Mouse (Mus musculus): ENCODE results near the gene Orc3.

Gene Orc3

DNA sequence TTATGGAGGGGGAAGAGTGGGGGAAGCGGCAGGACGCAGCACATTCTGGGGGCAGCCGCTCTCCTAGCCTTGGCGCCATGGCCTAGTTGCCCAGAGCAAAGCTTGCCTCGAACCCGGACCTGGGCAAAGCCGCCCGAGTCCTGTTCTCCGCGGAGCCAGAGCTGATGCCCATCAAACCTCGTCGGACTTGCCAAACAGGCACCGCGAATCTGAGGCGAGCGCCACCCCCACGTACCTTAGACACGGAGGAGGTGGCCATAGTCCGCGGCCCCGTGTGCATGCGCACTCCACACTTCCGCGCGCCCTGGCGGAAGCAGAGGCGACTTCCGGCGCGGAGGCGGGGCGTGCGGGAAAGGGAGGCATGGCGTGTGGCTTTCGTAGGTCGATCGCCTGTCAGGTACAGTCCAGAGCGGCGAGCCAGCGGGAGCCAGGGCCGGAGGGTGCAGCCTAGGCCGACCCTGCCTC is at the start of gene Orc3, which contains the start of gene Rars2:
Orc3 (minus strand) TSS at position 315 of the 465 bp plus-strand sequence.
Rars2 (plus strand) TSS at position 328 of the 465 bp plus-strand sequence.
- peak; percentile 89 for DNase-seq (ENCODE audit: extremely low spot score)

GRCm38 (mm10) chr4:34661927-34662326 is 47.2 kb upstream of the Orc3 start:
- DNase-seq (ENCODE audit: extremely low spot score): no peak

DNA sequence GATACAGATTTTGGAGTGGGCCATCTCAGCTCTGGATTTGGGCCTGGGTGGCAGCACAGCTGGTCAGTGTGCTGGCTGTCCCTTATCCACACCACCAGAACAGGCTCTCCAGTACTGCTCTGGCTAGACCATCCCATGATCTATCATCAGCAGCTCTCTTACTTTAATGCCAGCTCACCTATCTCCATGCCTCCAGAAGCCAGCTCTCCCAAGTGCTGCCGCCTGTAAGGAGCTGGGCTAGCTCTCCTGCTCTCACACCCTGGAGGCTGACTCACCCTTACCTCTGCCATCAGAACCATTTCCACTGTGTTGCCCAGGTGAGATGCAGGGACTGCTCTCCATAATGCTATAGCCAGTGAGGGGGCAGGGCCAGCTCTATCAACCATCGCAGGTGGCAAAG is 46.8 kb upstream of the Orc3 start:
- DNase-seq (ENCODE audit: extremely low spot score): no peak

- DNase-seq (ENCODE audit: extremely low spot score): no peak
Observed at GRCm38 (mm10) chr4:34659012-34659411, 44.3 kb upstream of the Orc3 start.

GRCm38 (mm10) chr4:34656101-34656500 is 41.4 kb upstream of the Orc3 start:
- no peak for DNase-seq (ENCODE audit: extremely low spot score)

GRCm38 (mm10) chr4:34653179-34653578 is 38.4 kb upstream of the Orc3 start:
- DNase-seq (ENCODE audit: extremely low spot score): no peak

- no peak for DNase-seq (ENCODE audit: extremely low spot score)
Observed at GRCm38 (mm10) chr4:34644779-34645178, 30.0 kb upstream of the Orc3 start.

DNA sequence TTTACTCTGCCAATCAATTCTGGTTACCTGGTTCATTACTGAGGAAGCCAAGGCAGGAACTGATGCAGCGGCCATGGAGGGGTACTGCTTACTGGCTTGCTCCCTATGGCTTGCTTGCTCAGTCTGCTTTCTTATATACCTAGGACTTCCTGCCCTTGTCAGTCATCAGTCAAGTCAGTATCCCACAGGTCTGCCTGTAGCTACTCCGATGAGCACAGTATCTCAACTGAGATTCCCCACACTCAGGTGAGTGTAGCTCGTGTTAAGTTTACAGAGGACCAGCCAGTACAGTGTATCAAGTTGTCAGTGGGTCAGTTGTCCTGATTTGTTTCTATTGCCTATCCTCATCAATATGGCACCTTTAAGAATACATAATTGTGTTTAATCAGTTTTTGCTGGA is 26.0 kb upstream of the Orc3 start:
- DNase-seq (ENCODE audit: extremely low spot score): no peak

DNA sequence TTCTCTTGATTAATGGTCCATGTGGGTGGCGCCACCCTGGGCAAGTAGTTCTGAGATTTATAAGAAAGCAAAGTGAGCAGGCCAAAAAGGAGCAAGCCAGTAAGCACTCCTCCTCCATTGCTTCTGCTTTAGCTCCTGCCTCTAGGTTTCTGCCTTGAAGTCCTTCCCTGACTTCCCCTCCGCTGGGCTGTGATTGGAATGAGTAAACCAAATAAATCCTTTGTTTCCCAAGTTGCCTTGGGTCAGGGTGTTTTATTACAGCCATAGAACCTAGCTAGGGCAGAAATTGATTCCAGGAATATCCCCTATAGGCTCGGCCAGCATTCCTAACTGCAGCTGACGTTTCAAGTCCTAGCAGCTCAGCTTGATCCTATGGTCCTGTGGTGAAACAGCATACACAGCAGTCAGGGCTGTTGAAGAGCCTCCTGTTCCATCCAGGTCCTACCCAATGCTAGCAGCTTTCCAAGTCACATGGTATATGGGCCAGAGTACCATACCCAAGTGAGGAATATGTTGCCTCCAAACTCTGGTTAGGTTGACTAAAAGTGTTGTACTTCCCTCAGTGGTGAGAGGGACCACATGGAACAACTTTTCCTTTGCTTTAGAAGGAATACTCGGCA is 25.1 kb upstream of the Orc3 start:
- DNase-seq (ENCODE audit: extremely low spot score): no peak

GRCm38 (mm10) chr4:34637851-34638250 is 23.1 kb upstream of the Orc3 start:
- DNase-seq (ENCODE audit: extremely low spot score): no peak

DNA sequence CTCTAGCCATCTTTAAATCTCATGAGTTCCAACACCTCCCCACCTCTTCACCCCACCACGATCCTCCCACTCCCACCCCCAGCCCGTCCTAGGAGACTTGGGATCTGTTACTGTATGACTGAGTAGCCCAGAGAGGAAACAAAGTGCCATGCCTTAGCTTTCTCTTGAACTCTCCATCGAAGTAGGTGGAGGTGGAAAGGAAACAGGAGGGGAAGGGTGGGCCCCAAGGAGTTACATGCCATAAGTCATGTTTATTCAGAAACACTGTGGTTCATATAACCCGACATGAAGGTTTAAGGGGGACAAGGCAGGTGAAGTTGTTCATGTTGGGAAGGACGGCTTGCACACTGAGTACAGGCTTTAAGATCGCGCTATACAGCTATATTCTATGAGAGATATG is 22.6 kb upstream of the Orc3 start:
- no peak for DNase-seq (ENCODE audit: extremely low spot score)

DNA sequence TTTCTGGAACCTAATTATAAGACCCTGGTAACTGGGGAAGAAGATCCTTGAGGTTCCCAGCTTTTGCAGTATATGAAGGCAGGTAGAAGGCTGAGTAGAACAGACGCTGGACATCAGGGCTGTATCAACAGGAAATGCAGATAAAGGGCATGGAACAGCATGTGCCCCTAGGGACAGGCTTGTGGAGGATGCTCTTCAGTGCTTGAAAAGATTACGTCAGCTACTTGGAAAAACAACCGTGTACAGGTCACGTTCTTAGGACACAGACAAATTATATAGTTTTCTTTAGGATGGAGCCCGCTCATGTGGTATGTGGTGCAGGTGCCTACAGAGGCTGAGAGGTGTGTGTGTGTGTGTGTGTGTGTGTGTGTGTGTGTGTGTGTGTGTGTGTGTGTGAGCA is 21.3 kb upstream of the Orc3 start:
- no peak for DNase-seq (ENCODE audit: extremely low spot score)

DNA sequence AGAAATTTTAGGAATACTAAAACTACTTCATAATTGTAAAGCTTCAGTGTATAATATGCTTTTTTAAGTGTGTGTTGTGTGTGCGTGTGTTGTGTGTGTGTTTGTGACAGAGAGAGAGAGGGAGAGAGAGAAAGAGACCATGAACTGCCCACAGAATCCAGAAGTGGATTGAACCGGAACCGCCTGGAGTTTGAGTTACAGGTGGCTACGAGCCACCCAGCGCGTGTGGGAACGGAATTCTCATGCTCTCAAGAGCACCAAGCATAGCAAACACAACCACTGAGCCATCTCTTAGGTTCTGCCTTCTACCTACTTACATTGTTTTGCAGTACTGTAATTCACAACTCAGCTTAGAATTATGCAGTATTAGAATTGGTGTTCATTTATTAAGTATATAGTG is 19.4 kb upstream of the Orc3 start:
- no peak for DNase-seq (ENCODE audit: extremely low spot score)

DNA sequence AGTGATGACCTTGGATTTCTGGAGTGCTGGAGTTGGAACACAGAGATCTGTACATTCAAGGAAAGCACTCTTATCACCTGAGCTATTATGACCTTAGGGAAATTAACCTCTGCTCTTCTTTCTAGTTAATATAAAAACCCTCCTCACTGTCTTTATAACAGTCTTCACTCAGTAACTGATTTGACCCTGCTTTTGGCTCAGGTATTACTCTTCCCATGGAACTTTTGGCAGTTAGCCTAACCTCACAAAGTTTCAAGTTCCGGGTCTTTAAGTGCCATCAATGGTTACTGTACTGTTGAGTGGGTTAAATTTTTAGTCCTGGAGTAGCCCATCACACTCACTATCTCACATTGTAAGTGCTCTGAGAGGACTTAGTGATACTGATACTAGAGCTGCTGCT is 15.2 kb upstream of the Orc3 start:
- DNase-seq (ENCODE audit: extremely low spot score): no peak

DNA sequence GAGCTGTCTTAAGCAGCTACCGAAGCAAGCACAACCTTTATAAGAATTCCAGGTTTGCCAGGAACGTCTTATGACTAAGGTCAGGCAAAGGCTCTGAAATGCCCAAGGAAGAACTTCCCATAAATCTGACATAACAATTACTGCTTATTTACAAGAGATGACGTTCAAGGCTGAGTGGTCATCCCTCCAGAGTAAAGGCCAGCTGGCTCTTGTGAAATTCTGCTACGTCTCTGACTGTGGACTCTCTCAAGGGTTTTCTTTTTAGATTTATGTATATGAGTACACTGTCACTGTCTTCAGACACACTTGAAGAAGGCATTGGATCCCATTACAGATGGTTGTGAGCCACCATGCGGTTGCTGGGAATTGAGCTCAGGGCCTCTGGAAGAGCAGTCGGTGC is 11.7 kb upstream of the Orc3 start:
- DNase-seq (ENCODE audit: extremely low spot score): no peak

GRCm38 (mm10) chr4:34625556-34625955 is 10.8 kb upstream of the Orc3 start:
- DNase-seq (ENCODE audit: extremely low spot score): no peak

GRCm38 (mm10) chr4:34616146-34616545 is 1.4 kb upstream of the Orc3 start:
- DNase-seq (ENCODE audit: extremely low spot score): no peak

- no peak for DNase-seq (ENCODE audit: extremely low spot score)
Observed at GRCm38 (mm10) chr4:34615303-34615702, 559 bp upstream of the Orc3 start.

GRCm38 (mm10) chr4:34613571-34614145 is 1.1 kb downstream of the Orc3 start:
- DNase-seq (ENCODE audit: extremely low spot score): peak; percentile 3

GRCm38 (mm10) chr4:34606658-34607057 is 8.1 kb downstream of the Orc3 start:
- no peak for DNase-seq (ENCODE audit: extremely low spot score)

- DNase-seq (ENCODE audit: extremely low spot score): no peak
Observed at GRCm38 (mm10) chr4:34603123-34603522, 11.6 kb downstream of the Orc3 start.

- no peak for DNase-seq (ENCODE audit: extremely low spot score)
Observed at GRCm38 (mm10) chr4:34584871-34585607, 29.7 kb downstream of the Orc3 start.

- DNase-seq (ENCODE audit: extremely low spot score): no peak
Observed at GRCm38 (mm10) chr4:34583427-34583826, 31.3 kb downstream of the Orc3 start.

Data from embryo, embryonic 9.5 days (tissue).